Mouse (Mus musculus): Measurements from ENCODE around the gene Eri3. TPM values are rescaled to one million over a fixed set of nuclear protein-coding genes. Genes with fewer than 3 reads are reported as not detected.
A peak's percentile ranks its signal among the peaks of the same experiment; 100 is the strongest.

Eri3 gene
- total RNA-seq, 2 experiments from 2014 or later, result 97.4 to 101 TPM

GRCm38 (mm10) chr4:117636891-117637613 lies 86.9 kb downstream of the Eri3 start:
- intact Hi-C loops (cut with DNase I), result no loop called here
- DNase-seq, result no peak
- no peak overlapping the region for H3K27ac ChIP-seq
- no peak for TF ChIP-seq CTCF (IDR thresholded peaks at IDR 0.05)
- H3K4me3 ChIP-seq, result no peak overlapping the region

GRCm38 (mm10) chr4:117640925-117641703 lies 90.9 kb downstream of the Eri3 start:
- Histone ChIP-seq H3K27ac (no peak overlapping the region), H3K4me3 (no peak overlapping the region)
- TF ChIP-seq CTCF (IDR thresholded peaks at IDR 0.05), result no peak
- no peak for DNase-seq
- intact Hi-C loops (cut with DNase I), result no loop called here

- no peak for DNase-seq
- intact Hi-C loops (cut with DNase I), result no loop called here
- no peak overlapping the region for H3K4me3 ChIP-seq
- TF ChIP-seq CTCF (IDR thresholded peaks at IDR 0.05), result no peak
- peak overlapping the region; percentile 25; the same call in 1 of the 2 replicates for H3K27ac ChIP-seq
These were observed 91.6 kb downstream of the Eri3 start for GRCm38 (mm10) chr4:117641804-117642203.

GRCm38 (mm10) chr4:117645031-117645435 lies 94.9 kb downstream of the Eri3 start:
- H3K27ac ChIP-seq, result no peak overlapping the region
- no peak for TF ChIP-seq CTCF (IDR thresholded peaks at IDR 0.05)
- DNase-seq, result peak; percentile 71

GRCm38 (mm10) chr4:117645859-117646258 lies 95.7 kb downstream of the Eri3 start:
- no peak overlapping the region for H3K4me3 ChIP-seq
- no peak for DNase-seq
- intact Hi-C loops (cut with DNase I), result no loop called here
- TF ChIP-seq CTCF (IDR thresholded peaks at IDR 0.05), result no peak
- no peak overlapping the region for H3K27ac ChIP-seq

More at GRCm38 (mm10) chr4:117645031-117645435, 94.9 kb downstream of the Eri3 start:
- no peak overlapping the region for H3K4me3 ChIP-seq
- intact Hi-C loops (cut with DNase I), result no loop called here

GRCm38 (mm10) chr4:117646496-117646895 lies 96.3 kb downstream of the Eri3 start:
- no peak for TF ChIP-seq CTCF (IDR thresholded peaks at IDR 0.05)
- H3K27ac ChIP-seq, result no peak overlapping the region
- no peak overlapping the region for H3K4me3 ChIP-seq
- intact Hi-C loops (cut with DNase I), result no loop called here
- DNase-seq, result no peak

GRCm38 (mm10) chr4:117646926-117647755 lies 97.0 kb downstream of the Eri3 start:
- intact Hi-C loops (cut with DNase I), result no loop called here
- TF ChIP-seq CTCF (IDR thresholded peaks at IDR 0.05), result no peak
- Histone ChIP-seq H3K4me3 (no peak overlapping the region), H3K27ac (no peak overlapping the region)
- no peak for DNase-seq

- Histone ChIP-seq H3K27ac (no peak overlapping the region), H3K4me3 (no peak overlapping the region)
- intact Hi-C loops (cut with DNase I), result loop anchor here (5.0 kb wide), 1 partner anchor 104 kb away; no protein-coding TSS in a partner anchor
- no peak for TF ChIP-seq CTCF (IDR thresholded peaks at IDR 0.05)
- peak; percentile 73 for DNase-seq
These were observed 101.5 kb downstream of the Eri3 start for GRCm38 (mm10) chr4:117651626-117652101.

GRCm38 (mm10) chr4:117652727-117653126 lies 102.6 kb downstream of the Eri3 start:
- no peak overlapping the region for H3K4me3 ChIP-seq
- TF ChIP-seq CTCF (IDR thresholded peaks at IDR 0.05), result no peak
- DNase-seq, result no peak
- intact Hi-C loops (cut with DNase I), result loop anchor here (5.0 kb wide), 1 partner anchor 105 kb away; no protein-coding TSS in a partner anchor
- no peak overlapping the region for H3K27ac ChIP-seq

- no peak for DNase-seq
These were observed 104.0 kb downstream of the Eri3 start for GRCm38 (mm10) chr4:117654016-117654702.

GRCm38 (mm10) chr4:117654703-117655499 lies 104.7 kb downstream of the Eri3 start:
- peak overlapping the region; percentile 20; the same call in 1 of the 2 replicates for H3K27ac ChIP-seq
- no peak for TF ChIP-seq CTCF (IDR thresholded peaks at IDR 0.05)
- no peak overlapping the region for H3K4me3 ChIP-seq
- intact Hi-C loops (cut with DNase I), result loop anchor here (5.0 kb wide), 1 partner anchor 108 kb away; no protein-coding TSS in a partner anchor
- DNase-seq, result no peak

More at GRCm38 (mm10) chr4:117654016-117654702, 104.0 kb downstream of the Eri3 start:
- no peak for TF ChIP-seq CTCF (IDR thresholded peaks at IDR 0.05)
- intact Hi-C loops (cut with DNase I), result loop anchor here (5.0 kb wide), 1 partner anchor 107 kb away; no protein-coding TSS in a partner anchor
- Histone ChIP-seq H3K4me3 (no peak overlapping the region), H3K27ac (peak overlapping the region; percentile 20; the same call in 1 of the 2 replicates)
